Mouse (Mus musculus): ENCODE measurements around the gene Cfap20. TPM values are rescaled to one million over a fixed set of nuclear protein-coding genes. Genes with fewer than 3 reads are reported as not detected.

The Cfap20 gene
- polyA plus RNA-seq, 1 experiment from 2014 or later, result 152 TPM

GRCm38 (mm10) chr8:95427594-95428535 is 6.8 kb downstream of the Cfap20 start:
- DNase-seq (ENCODE audit: low spot score) (peak; percentile 93), ATAC-seq (peak; percentile 57)
- 11% methylated on average over 12 of the region's 12 CpGs for WGBS
- Histone ChIP-seq H3K36me3 (ENCODE audit: control insufficient read depth, insufficient read depth, low read length) (peaks cover 11% of the 10 kb centered on the region), H3K27me3 (replicated peaks; ENCODE audit: control insufficient read depth, insufficient read depth, low read length) (no peaks in the 10 kb centered on the region), H3K4me3 (ENCODE audit: low read depth, low read length) (no peak overlapping the region; the same call in 1 of the 2 replicates), H3K9me3 (replicated peaks; ENCODE audit: control insufficient read depth, low read length) (no peaks in the 10 kb centered on the region), H3K27ac (ENCODE audit: low read depth, low read length) (peak overlapping the region; percentile 84), H3K9ac (ENCODE audit: low read length) (0 out of 2 replicates have a peak overlapping the region, but pooled peaks have one; percentile 17), H3K4me1 (ENCODE audit: control insufficient read depth, insufficient read depth, low read length) (peaks cover 54% of the 10 kb centered on the region), H3K4me2 (ENCODE audit: low read length) (peak overlapping the region; percentile 40)

GRCm38 (mm10) chr8:95426781-95427281 is 7.8 kb downstream of the Cfap20 start:
- ATAC-seq (peak; percentile 80), DNase-seq (ENCODE audit: low spot score) (peak; percentile 94)
- H3K4me1 ChIP-seq (ENCODE audit: control insufficient read depth, insufficient read depth, low read length), result peaks cover 45% of the 10 kb centered on the region
- H3K9me3 ChIP-seq (replicated peaks; ENCODE audit: control insufficient read depth, low read length), result no peaks in the 10 kb centered on the region
- WGBS, result 8% methylated on average over 2 of the region's 2 CpGs
- H3K4me3 ChIP-seq (ENCODE audit: low read depth, low read length), result no peak overlapping the region
- H3K36me3 ChIP-seq (ENCODE audit: control insufficient read depth, insufficient read depth, low read length), result peaks cover 21% of the 10 kb centered on the region
- no peak overlapping the region for H3K9ac ChIP-seq (ENCODE audit: low read length)
- peak overlapping the region; percentile 40; the same call in 1 of the 2 replicates for H3K4me2 ChIP-seq (ENCODE audit: low read length)
- H3K27ac ChIP-seq (ENCODE audit: low read depth, low read length), result peak overlapping the region; percentile 84
- no peaks in the 10 kb centered on the region for H3K27me3 ChIP-seq (replicated peaks; ENCODE audit: control insufficient read depth, insufficient read depth, low read length)

- WGBS, result 90% methylated on average over 7 of the region's 7 CpGs
- H3K36me3 ChIP-seq (ENCODE audit: control insufficient read depth, insufficient read depth, low read length), result peaks cover 41% of the 10 kb centered on the region
- H3K9me3 ChIP-seq (replicated peaks; ENCODE audit: control insufficient read depth, low read length), result no peaks in the 10 kb centered on the region
- H3K9ac ChIP-seq (ENCODE audit: low read length), result no peak overlapping the region
- no peak overlapping the region for H3K4me2 ChIP-seq (ENCODE audit: low read length)
- ATAC-seq (no peak), DNase-seq (ENCODE audit: low spot score) (no peak)
- peaks cover 33% of the 10 kb centered on the region for H3K4me1 ChIP-seq (ENCODE audit: control insufficient read depth, insufficient read depth, low read length)
- H3K4me3 ChIP-seq (ENCODE audit: low read depth, low read length), result no peak overlapping the region
- H3K27ac ChIP-seq (ENCODE audit: low read depth, low read length), result no peak overlapping the region
- H3K27me3 ChIP-seq (replicated peaks; ENCODE audit: control insufficient read depth, insufficient read depth, low read length), result no peaks in the 10 kb centered on the region
These were observed 10.0 kb downstream of the Cfap20 start for GRCm38 (mm10) chr8:95424682-95425081.

GRCm38 (mm10) chr8:95422193-95422810 is 12.4 kb downstream of the Cfap20 start:
- DNase-seq (ENCODE audit: low spot score) (no peak), ATAC-seq (no peak)
- no peaks in the 10 kb centered on the region for H3K9me3 ChIP-seq (replicated peaks; ENCODE audit: control insufficient read depth, low read length)
- H3K4me3 ChIP-seq (ENCODE audit: low read depth, low read length), result no peak overlapping the region
- no peak overlapping the region for H3K27ac ChIP-seq (ENCODE audit: low read depth, low read length)
- no peak overlapping the region for H3K4me2 ChIP-seq (ENCODE audit: low read length)
- no peaks in the 10 kb centered on the region for H3K27me3 ChIP-seq (replicated peaks; ENCODE audit: control insufficient read depth, insufficient read depth, low read length)
- peaks cover 54% of the 10 kb centered on the region for H3K36me3 ChIP-seq (ENCODE audit: control insufficient read depth, insufficient read depth, low read length)
- H3K9ac ChIP-seq (ENCODE audit: low read length), result no peak overlapping the region
- 95% methylated on average over 14 of the region's 14 CpGs for WGBS
- H3K4me1 ChIP-seq (ENCODE audit: control insufficient read depth, insufficient read depth, low read length), result peaks cover 10% of the 10 kb centered on the region

GRCm38 (mm10) chr8:95411309-95411972 is 23.2 kb downstream of the Cfap20 start:
- 60% methylated on average over 10 of the region's 10 CpGs for WGBS
- H3K27ac ChIP-seq (ENCODE audit: low read depth, low read length), result no peak overlapping the region
- ATAC-seq, result no peak

GRCm38 (mm10) chr8:95409518-95409917 is 25.2 kb downstream of the Cfap20 start:
- Histone ChIP-seq H3K4me1 (ENCODE audit: control insufficient read depth, insufficient read depth, low read length) (no peaks in the 10 kb centered on the region), H3K4me2 (ENCODE audit: low read length) (no peak overlapping the region), H3K27me3 (replicated peaks; ENCODE audit: control insufficient read depth, insufficient read depth, low read length) (no peaks in the 10 kb centered on the region), H3K4me3 (ENCODE audit: low read depth, low read length) (no peak overlapping the region), H3K36me3 (ENCODE audit: control insufficient read depth, insufficient read depth, low read length) (no peaks in the 10 kb centered on the region), H3K27ac (ENCODE audit: low read depth, low read length) (no peak overlapping the region), H3K9me3 (replicated peaks; ENCODE audit: control insufficient read depth, low read length) (no peaks in the 10 kb centered on the region), H3K9ac (ENCODE audit: low read length) (no peak overlapping the region)
- WGBS, result 89% methylated on average over 5 of the region's 5 CpGs
- no peak for DNase-seq (ENCODE audit: low spot score)
- no peak for ATAC-seq

More at GRCm38 (mm10) chr8:95411309-95411972, 23.2 kb downstream of the Cfap20 start:
- DNase-seq (ENCODE audit: low spot score), result peak; percentile 19
- no peak overlapping the region for H3K9ac ChIP-seq (ENCODE audit: low read length)
- H3K4me2 ChIP-seq (ENCODE audit: low read length), result no peak overlapping the region
- H3K4me3 ChIP-seq (ENCODE audit: low read depth, low read length), result no peak overlapping the region
- no peaks in the 10 kb centered on the region for H3K4me1 ChIP-seq (ENCODE audit: control insufficient read depth, insufficient read depth, low read length)
- H3K9me3 ChIP-seq (replicated peaks; ENCODE audit: control insufficient read depth, low read length), result no peaks in the 10 kb centered on the region
- no peaks in the 10 kb centered on the region for H3K27me3 ChIP-seq (replicated peaks; ENCODE audit: control insufficient read depth, insufficient read depth, low read length)
- no peaks in the 10 kb centered on the region for H3K36me3 ChIP-seq (ENCODE audit: control insufficient read depth, insufficient read depth, low read length)

- Histone ChIP-seq H3K4me2 (ENCODE audit: low read length) (no peak overlapping the region), H3K9ac (ENCODE audit: low read length) (no peak overlapping the region), H3K9me3 (replicated peaks; ENCODE audit: control insufficient read depth, low read length) (no peaks in the 10 kb centered on the region), H3K27ac (ENCODE audit: low read depth, low read length) (no peak overlapping the region), H3K36me3 (ENCODE audit: control insufficient read depth, insufficient read depth, low read length) (no peaks in the 10 kb centered on the region), H3K4me3 (ENCODE audit: low read depth, low read length) (no peak overlapping the region), H3K4me1 (ENCODE audit: control insufficient read depth, insufficient read depth, low read length) (no peaks in the 10 kb centered on the region), H3K27me3 (replicated peaks; ENCODE audit: control insufficient read depth, insufficient read depth, low read length) (no peaks in the 10 kb centered on the region)
- ATAC-seq (no peak), DNase-seq (ENCODE audit: low spot score) (no peak)
- WGBS, result 75% methylated on average over 7 of the region's 7 CpGs
These were observed 33.6 kb downstream of the Cfap20 start for GRCm38 (mm10) chr8:95401091-95401490.

GRCm38 (mm10) chr8:95399131-95399530 is 35.5 kb downstream of the Cfap20 start:
- no peak for ATAC-seq
- H3K4me3 ChIP-seq (ENCODE audit: low read depth, low read length), result no peak overlapping the region
- no peaks in the 10 kb centered on the region for H3K4me1 ChIP-seq (ENCODE audit: control insufficient read depth, insufficient read depth, low read length)
- no peak for DNase-seq (ENCODE audit: low spot score)
- no peak overlapping the region for H3K27ac ChIP-seq (ENCODE audit: low read depth, low read length)
- 80% methylated on average over 9 of the region's 9 CpGs for WGBS
- no peak overlapping the region for H3K9ac ChIP-seq (ENCODE audit: low read length)
- no peak overlapping the region for H3K4me2 ChIP-seq (ENCODE audit: low read length)
- H3K9me3 ChIP-seq (replicated peaks; ENCODE audit: control insufficient read depth, low read length), result no peaks in the 10 kb centered on the region
- H3K36me3 ChIP-seq (ENCODE audit: control insufficient read depth, insufficient read depth, low read length), result no peaks in the 10 kb centered on the region
- no peaks in the 10 kb centered on the region for H3K27me3 ChIP-seq (replicated peaks; ENCODE audit: control insufficient read depth, insufficient read depth, low read length)
